Comparison of ENCODE assay signal across 8 mouse cellular contexts in genomic region chr11:83753581-83754181, GRCm38 (mm10). TPM values are rescaled to one million over a fixed set of nuclear protein-coding genes. Genes with fewer than 3 reads are reported as not detected.
DNase-seq lines count a peak whose midpoint lies in the region; ATAC-seq and TF ChIP-seq lines count a peak whose summit lies in the region.

Gene Heatr6 (plus strand): TSS chr11:83753696.

- H3K27me3 ChIP-seq in embryonic facial prominence, embryonic 14.5 days (replicated peaks; ENCODE audit: control insufficient read depth, insufficient read depth, low read length), result peaks cover 6% of the 10 kb centered on the region
- H3K27me3 ChIP-seq in limb, embryonic 14.5 days (ENCODE audit: control insufficient read depth, insufficient read depth, low read length), result 0 out of 2 replicates have a peak, but pooled peaks cover 4% of the 10 kb centered on the region
- H3K27me3 ChIP-seq in midbrain, postnatal 0 days (ENCODE audit: insufficient read depth, low read length), result peaks cover 16% of the 10 kb centered on the region; the same call in 1 of the 2 replicates

- peaks cover 11% of the 10 kb centered on the region for H3K4me1 ChIP-seq in embryonic facial prominence, embryonic 14.5 days (ENCODE audit: control insufficient read depth, insufficient read depth, low read length)
- H3K4me1 ChIP-seq in limb, embryonic 14.5 days (ENCODE audit: control insufficient read depth, insufficient read depth, low read length), result peaks cover 9% of the 10 kb centered on the region
- H3K4me1 ChIP-seq in midbrain, postnatal 0 days (ENCODE audit: insufficient read depth, low read length), result peaks cover 6% of the 10 kb centered on the region; the same call in 1 of the 2 replicates

- WGBS in embryonic facial prominence, embryonic 14.5 days, result under 1% methylated on average over 29 of the region's 47 CpGs
- WGBS in limb, embryonic 14.5 days, result under 1% methylated on average over 45 of the region's 47 CpGs
- 0% methylated on average over 45 of the region's 47 CpGs for WGBS in midbrain, postnatal 0 days

- TF ChIP-seq POLR2A in limb, embryonic 14.5 days (IDR thresholded peaks at IDR 0.05; ENCODE audit: borderline replicate concordance, extremely low read depth, insufficient read depth, insufficient read length), result 0 out of 2 replicates have a peak, but pooled peaks have one; percentile 14

- no peak; the same call in 1 of the 2 replicates for TF ChIP-seq CTCF in midbrain, postnatal 0 days (IDR thresholded peaks at IDR 0.05)

- peak within 1 kb of the TSS; percentile 89 for H3K9ac ChIP-seq in embryonic facial prominence, embryonic 14.5 days (ENCODE audit: low read depth, low read length)
- peak within 1 kb of the TSS; percentile 73 for H3K9ac ChIP-seq in limb, embryonic 14.5 days (ENCODE audit: low read depth, low read length, severe bottlenecking)
- peak within 1 kb of the TSS; percentile 85 for H3K9ac ChIP-seq in midbrain, postnatal 0 days (replicated peaks; ENCODE audit: low read length, poor library complexity, severe bottlenecking)

- H3K4me3 ChIP-seq in embryonic facial prominence, embryonic 14.5 days (ENCODE audit: low read depth, low read length), result peak within 1 kb of the TSS; percentile 83
- H3K4me3 ChIP-seq in limb, embryonic 14.5 days (replicated peaks; ENCODE audit: low read length), result peak within 1 kb of the TSS; percentile 72
- peak within 1 kb of the TSS; percentile 71 for H3K4me3 ChIP-seq in midbrain, postnatal 0 days (ENCODE audit: low read depth, low read length)

- peak; percentile 96 for ATAC-seq in embryonic facial prominence, embryonic 14.5 days (ENCODE audit: low read depth)
- ATAC-seq in limb, embryonic 14.5 days (ENCODE audit: low FRiP score, low read depth), result peak; percentile 94
- ATAC-seq in midbrain, postnatal 0 days (ENCODE audit: low FRiP score), result peak; percentile 99

- H3K9me3 ChIP-seq in embryonic facial prominence, embryonic 14.5 days (ENCODE audit: control insufficient read depth, low read length), result no peaks in the 10 kb centered on the region
- H3K9me3 ChIP-seq in limb, embryonic 14.5 days (ENCODE audit: control insufficient read depth, low read length), result no peaks in the 10 kb centered on the region
- no peaks in the 10 kb centered on the region for H3K9me3 ChIP-seq in midbrain, postnatal 0 days (ENCODE audit: low read length)

- peaks cover 28% of the 10 kb centered on the region for H3K36me3 ChIP-seq in embryonic facial prominence, embryonic 14.5 days (ENCODE audit: control insufficient read depth, insufficient read depth, low read length)
- H3K36me3 ChIP-seq in limb, embryonic 14.5 days (ENCODE audit: control insufficient read depth, insufficient read depth, low read length), result peaks cover 27% of the 10 kb centered on the region
- H3K36me3 ChIP-seq in midbrain, postnatal 0 days (ENCODE audit: insufficient read depth, low read length), result peaks cover 19% of the 10 kb centered on the region

- H3K4me2 ChIP-seq in embryonic facial prominence, embryonic 14.5 days (ENCODE audit: low read depth, low read length), result peak within 1 kb of the TSS; percentile 79
- H3K4me2 ChIP-seq in limb, embryonic 14.5 days (replicated peaks; ENCODE audit: low read depth, low read length, severe bottlenecking), result peak within 1 kb of the TSS; percentile 82
- peak within 1 kb of the TSS; percentile 73 for H3K4me2 ChIP-seq in midbrain, postnatal 0 days (ENCODE audit: low read depth, low read length, poor library complexity, severe bottlenecking)

- DNase-seq in 3T3-L1 (ENCODE audit: low read depth, low spot score), result peak; percentile 94
- DNase-seq in adrenal gland, postnatal 4 days (ENCODE audit: low spot score in 2 of 2), result peak; percentile 80 to 86
- peak; percentile 96 for DNase-seq in embryonic facial prominence, embryonic 14.5 days (ENCODE audit: low spot score)
- DNase-seq in heart, adult 8-10 months (ENCODE audit: low spot score), result peak; percentile 85
- peak; percentile 91 for DNase-seq in kidney, adult 9 months
- peak; percentile 88 for DNase-seq in limb, embryonic 14.5 days (ENCODE audit: low spot score)
- peak; percentile 96 for DNase-seq in midbrain, postnatal 0 days (ENCODE audit: low spot score)
- DNase-seq in spleen, postnatal 14 days (ENCODE audit: low spot score in 2 of 2), result peak; percentile 67 to 79

- H3K27ac ChIP-seq in embryonic facial prominence, embryonic 14.5 days (replicated peaks; ENCODE audit: low read depth, low read length), result peak within 1 kb of the TSS; percentile 82
- peak within 1 kb of the TSS; percentile 58 for H3K27ac ChIP-seq in limb, embryonic 14.5 days (replicated peaks; ENCODE audit: low read depth, low read length)
- peak within 1 kb of the TSS; percentile 95 for H3K27ac ChIP-seq in midbrain, postnatal 0 days (ENCODE audit: low read depth, low read length)

RNA-seq across cellular contexts. Expression of gene Heatr6, which starts in this region (rescaled TPM):
- 10 to 100 TPM; 18.2 to 20.7 TPM for total RNA-seq in adrenal gland, postnatal 4 days (2021)
- polyA plus RNA-seq in embryonic facial prominence, embryonic 14.5 days (2014; fragmentation: Nextera tagmentation; extraction: Ambion mirVana), result 19.2 and 26.1 TPM in 2 replicates
- total RNA-seq in heart, adult 8-10 months (2022), result 1 to 10 TPM; 5.7 to 7.9 (median 6.6) TPM
- polyA plus RNA-seq in limb, embryonic 14.5 days (2012; rRNA removed), result 22.5 and 27.5 TPM in 2 replicates
- 26.0 and 29.5 TPM in 2 replicates for polyA plus RNA-seq in limb, embryonic 14.5 days (2014; fragmentation: Nextera tagmentation; extraction: Ambion mirVana)
- 24.8 and 31.9 TPM in 2 replicates for total RNA-seq in midbrain, postnatal 0 days (2014; rRNA removed)
- polyA plus RNA-seq in midbrain, postnatal 0 days (2015; fragmentation: Nextera tagmentation; extraction: Ambion mirVana), result 22.0 and 25.9 TPM in 2 replicates

Comparison
In these comparisons a context has a peak if more than half of its experiments do, and no peak if none do; other contexts are left out.
1. Peak in every context shown above with its lines: DNase-seq, ATAC-seq, H3K4me3 ChIP-seq and H3K27ac ChIP-seq.